Mouse (Mus musculus): ENCODE measurements at regions not wholly inside any gene's neighbourhood (a gene's known extent, or its start where the extent isn't known, plus 50 kb on each side); places are given as distances from the start of the nearest gene placed in this dataset.

DNA sequence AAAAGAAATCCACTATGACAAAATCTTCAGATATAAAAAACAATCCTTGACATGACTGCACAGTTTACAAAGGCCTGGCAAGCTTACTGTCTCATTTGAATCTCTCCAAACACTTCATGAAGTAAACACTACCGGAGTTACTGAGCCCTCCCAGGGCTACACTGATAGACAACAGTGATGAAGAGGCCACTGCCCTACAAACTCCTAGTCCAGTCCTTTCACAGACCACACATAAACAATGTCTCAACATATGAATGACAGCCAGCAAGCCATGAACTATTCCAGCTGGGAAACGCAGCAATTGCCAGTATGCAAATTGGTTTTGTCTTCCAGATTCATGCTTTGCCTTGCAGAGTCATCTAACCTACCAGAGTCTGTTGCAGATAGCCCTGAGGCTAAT, 180.1 kb downstream of the Gsdmc2 start:
- H3K79me2 ChIP-seq (ENCODE audit: control insufficient read depth, insufficient read depth): no peaks in the 10 kb centered on the region
- no peak overlapping the region for H3K4me2 ChIP-seq (ENCODE audit: low read depth)
- no peak overlapping the region for H3ac ChIP-seq (ENCODE audit: control insufficient read depth, insufficient read length)
- TF ChIP-seq USF1 (IDR thresholded peaks at IDR 0.05; ENCODE audit: low read depth) (no peak), MAX (IDR thresholded peaks at IDR 0.05; ENCODE audit: low read depth) (no peak), POLR2AphosphoS2 (IDR thresholded peaks at IDR 0.05; ENCODE audit: insufficient read length, low read depth) (no peak), TCF12 (IDR thresholded peaks at IDR 0.05; ENCODE audit: insufficient read depth, poor library complexity, severe bottlenecking) (no peak)
- no peak overlapping the region for H3K4me3 ChIP-seq
- no peaks in the 10 kb centered on the region for H3K27me3 ChIP-seq (ENCODE audit: control insufficient read depth, insufficient read depth, insufficient read length)
- H3K36me3 ChIP-seq (ENCODE audit: control insufficient read depth, insufficient read depth): no peaks in the 10 kb centered on the region

DNA sequence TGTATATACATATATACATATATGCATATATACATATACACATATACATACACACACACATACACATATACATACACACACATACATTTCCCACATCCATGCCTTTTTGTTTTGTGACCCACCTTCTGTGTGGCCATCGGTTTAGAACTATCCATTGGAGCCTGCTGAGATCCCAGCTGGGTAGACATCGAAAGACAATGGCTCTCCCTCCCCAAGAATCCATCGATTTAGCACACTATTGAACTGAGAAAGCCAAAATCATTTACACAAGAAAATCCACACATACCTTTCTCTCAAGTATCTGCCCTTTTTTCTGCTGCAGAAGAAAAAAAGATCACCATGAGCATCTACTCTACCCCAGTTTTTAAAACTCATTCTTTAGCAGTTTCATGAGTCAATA, 182.8 kb downstream of the Gsdmc2 start:
- no peaks in the 10 kb centered on the region for H3K27me3 ChIP-seq (ENCODE audit: control insufficient read depth, insufficient read depth, insufficient read length)
- no peak overlapping the region for H3K4me3 ChIP-seq
- no peaks in the 10 kb centered on the region for H3K36me3 ChIP-seq (ENCODE audit: control insufficient read depth, insufficient read depth)
- H3K4me2 ChIP-seq (ENCODE audit: low read depth): no peak overlapping the region
- no peaks in the 10 kb centered on the region for H3K79me2 ChIP-seq (ENCODE audit: control insufficient read depth, insufficient read depth)
- TF ChIP-seq POLR2A (IDR thresholded peaks at IDR 0.05; ENCODE audit: insufficient read length, low read depth): no peak
- no peak for TF ChIP-seq MYOD1 (IDR thresholded peaks at IDR 0.05; ENCODE audit: control insufficient read depth in 1 of 3, insufficient read length in 2 of 3, low read depth in 2 of 3)
- TF ChIP-seq CEBPB (IDR thresholded peaks at IDR 0.05; ENCODE audit: insufficient read depth, poor library complexity, severe bottlenecking): no peak
- no peak for TF ChIP-seq TCF3 (IDR thresholded peaks at IDR 0.05; ENCODE audit: insufficient read length, low read depth)
- TF ChIP-seq MAX (IDR thresholded peaks at IDR 0.05; ENCODE audit: low read depth): no peak
- TF ChIP-seq POLR2AphosphoS2 (IDR thresholded peaks at IDR 0.05; ENCODE audit: insufficient read length, low read depth): no peak
- no peak for TF ChIP-seq E2F4 (IDR thresholded peaks at IDR 0.05; ENCODE audit: insufficient read depth)
- no peak for TF ChIP-seq SRF (IDR thresholded peaks at IDR 0.05; ENCODE audit: control insufficient read depth, insufficient read length, low read depth)
- no peak for TF ChIP-seq TCF12 (IDR thresholded peaks at IDR 0.05; ENCODE audit: insufficient read depth, poor library complexity, severe bottlenecking)
- TF ChIP-seq MYOG (IDR thresholded peaks at IDR 0.05; ENCODE audit: control insufficient read depth in 1 of 3, insufficient read depth in 1 of 3, insufficient read length in 2 of 3, low read depth in 2 of 3): no peak
- TF ChIP-seq USF1 (IDR thresholded peaks at IDR 0.05; ENCODE audit: low read depth): no peak
- TF ChIP-seq REST (IDR thresholded peaks at IDR 0.05; ENCODE audit: insufficient read depth, insufficient read length): no peak
- H3ac ChIP-seq (ENCODE audit: control insufficient read depth, insufficient read length): no peak overlapping the region

DNA sequence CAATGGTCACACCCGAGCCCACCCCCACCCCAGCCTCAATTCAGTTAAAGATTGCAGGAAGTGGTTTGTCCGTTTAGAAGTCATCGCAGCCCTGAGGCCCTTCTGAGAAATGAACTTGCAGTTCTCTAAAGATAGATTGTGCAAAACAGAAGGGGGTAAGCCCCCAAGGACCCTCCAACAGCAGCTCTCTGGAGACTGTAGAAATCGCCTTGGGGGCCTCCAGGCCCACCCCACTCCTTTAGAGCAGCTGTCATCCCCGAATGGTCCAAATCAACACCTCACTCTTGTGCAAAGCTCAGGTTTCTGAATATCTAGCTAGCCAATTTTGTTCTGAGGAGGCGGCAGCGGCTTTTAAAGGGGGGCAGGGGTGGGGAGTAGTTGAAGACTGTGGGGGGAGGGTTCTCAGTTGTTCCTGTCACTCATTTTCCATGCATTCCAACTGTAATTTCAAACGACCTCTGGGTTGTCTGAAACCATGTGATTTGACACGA, 186.9 kb downstream of the Gsdmc2 start:
- H3K79me2 ChIP-seq (ENCODE audit: control insufficient read depth, insufficient read depth): no peaks in the 10 kb centered on the region
- no peak overlapping the region for H3ac ChIP-seq (ENCODE audit: control insufficient read depth, insufficient read length)
- H3K27me3 ChIP-seq (ENCODE audit: control insufficient read depth, insufficient read depth, insufficient read length): no peaks in the 10 kb centered on the region
- H3K4me2 ChIP-seq (ENCODE audit: low read depth): peak overlapping the region; percentile 26
- TF ChIP-seq TCF12 (IDR thresholded peaks at IDR 0.05; ENCODE audit: insufficient read depth, poor library complexity, severe bottlenecking): peak; percentile 70
- peak in 2 of 3 experiments; percentile 71 to 93 for TF ChIP-seq MYOD1 (IDR thresholded peaks at IDR 0.05; ENCODE audit: control insufficient read depth in 1 of 3, insufficient read length in 2 of 3, low read depth in 2 of 3)
- no peak for TF ChIP-seq REST (IDR thresholded peaks at IDR 0.05; ENCODE audit: insufficient read depth, insufficient read length)
- no peak for TF ChIP-seq POLR2AphosphoS2 (IDR thresholded peaks at IDR 0.05; ENCODE audit: insufficient read length, low read depth)
- TF ChIP-seq SRF (IDR thresholded peaks at IDR 0.05; ENCODE audit: control insufficient read depth, insufficient read length, low read depth): no peak
- H3K36me3 ChIP-seq (ENCODE audit: control insufficient read depth, insufficient read depth): no peaks in the 10 kb centered on the region
- no peak overlapping the region for H3K4me3 ChIP-seq

DNA sequence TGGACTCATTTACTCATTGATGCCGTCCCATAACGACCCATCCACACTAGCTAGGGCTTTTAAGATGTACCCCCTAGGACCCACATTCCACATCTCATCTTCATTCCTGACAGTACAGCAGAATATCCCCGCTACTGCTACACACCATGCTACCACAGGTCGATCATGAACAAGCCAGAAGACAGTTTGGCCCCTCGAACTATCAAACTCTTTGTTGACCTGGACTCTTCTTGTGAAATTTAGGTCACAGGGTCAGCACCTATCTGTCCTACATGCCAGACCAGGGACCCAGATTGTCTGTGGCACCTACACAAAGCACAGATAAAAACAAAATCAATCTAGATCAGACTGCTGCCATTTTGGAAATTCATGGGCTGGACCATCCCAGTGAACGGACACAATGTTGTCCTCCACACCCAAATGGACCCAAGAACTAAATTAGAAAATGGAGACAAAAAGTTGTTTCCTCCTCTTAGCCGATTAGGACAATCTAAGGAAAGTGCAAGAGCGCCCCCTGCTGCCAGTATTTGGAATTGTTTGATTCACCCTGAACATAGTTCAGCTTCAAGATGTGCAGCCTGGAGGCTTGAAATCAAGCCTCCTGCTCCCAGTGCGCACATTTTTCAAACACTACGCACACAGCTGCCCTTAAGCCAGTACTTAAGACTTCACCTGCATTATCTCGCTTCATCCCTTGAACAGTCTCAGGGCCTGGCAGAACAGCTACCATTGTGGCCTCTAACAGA, 192.6 kb downstream of the Gsdmc2 start:
- Histone ChIP-seq H3K79me2 (ENCODE audit: control insufficient read depth, insufficient read depth) (no peaks in the 10 kb centered on the region), H3K4me2 (ENCODE audit: low read depth) (no peak overlapping the region), H3K27me3 (ENCODE audit: control insufficient read depth, insufficient read depth, insufficient read length) (no peaks in the 10 kb centered on the region), H3K36me3 (ENCODE audit: control insufficient read depth, insufficient read depth) (no peaks in the 10 kb centered on the region), H3K4me3 (no peak overlapping the region), H3ac (ENCODE audit: control insufficient read depth, insufficient read length) (no peak overlapping the region)
- TF ChIP-seq MYOG (IDR thresholded peaks at IDR 0.05; ENCODE audit: control insufficient read depth in 1 of 3, insufficient read depth in 1 of 3, insufficient read length in 2 of 3, low read depth in 2 of 3) (no peak), USF1 (IDR thresholded peaks at IDR 0.05; ENCODE audit: low read depth) (no peak), POLR2AphosphoS2 (IDR thresholded peaks at IDR 0.05; ENCODE audit: insufficient read length, low read depth) (no peak)

DNA sequence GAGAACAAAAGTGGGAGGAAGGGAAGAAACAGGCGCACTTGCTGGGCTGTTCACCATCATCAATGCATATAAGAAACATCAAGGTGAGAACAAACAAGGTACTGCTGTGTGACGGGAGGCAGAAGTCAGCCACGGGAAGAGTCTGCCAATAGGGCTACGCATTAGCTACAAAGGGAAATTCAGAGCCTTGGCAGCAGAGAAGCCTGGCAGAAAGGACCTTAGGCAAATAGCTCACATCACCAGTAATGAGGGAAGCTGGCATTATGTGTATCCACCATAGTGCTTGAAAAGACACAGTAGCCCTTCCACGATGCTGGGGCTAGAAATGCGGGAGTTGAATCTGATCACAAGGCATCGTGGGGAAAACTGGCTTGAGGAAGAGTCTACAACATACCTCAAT, 193.9 kb downstream of the Gsdmc2 start:
- TF ChIP-seq USF1 (IDR thresholded peaks at IDR 0.05; ENCODE audit: low read depth): no peak
- TF ChIP-seq TCF3 (IDR thresholded peaks at IDR 0.05; ENCODE audit: insufficient read length, low read depth): no peak
- no peak overlapping the region for H3K4me3 ChIP-seq
- H3K4me2 ChIP-seq (ENCODE audit: low read depth): no peak overlapping the region
- H3K27me3 ChIP-seq (ENCODE audit: control insufficient read depth, insufficient read depth, insufficient read length): no peaks in the 10 kb centered on the region
- H3ac ChIP-seq (ENCODE audit: control insufficient read depth, insufficient read length): no peak overlapping the region
- no peaks in the 10 kb centered on the region for H3K79me2 ChIP-seq (ENCODE audit: control insufficient read depth, insufficient read depth)
- H3K36me3 ChIP-seq (ENCODE audit: control insufficient read depth, insufficient read depth): no peaks in the 10 kb centered on the region
